Mouse (Mus musculus): ENCODE results near the gene Ascc2. TPM values are rescaled to one million over a fixed set of nuclear protein-coding genes. Genes with fewer than 3 reads are reported as not detected.
A peak's percentile ranks its signal among the peaks of the same experiment; 100 is the strongest.
"Not testable (repeated sequence)": the region's sequence is repeated elsewhere in the genome, so short reads cannot be mapped to it uniquely, and the experiment has no call there.

The Ascc2 gene
- polyA plus RNA-seq, 1 experiment from 2014 or later: 32.6 TPM

DNA sequence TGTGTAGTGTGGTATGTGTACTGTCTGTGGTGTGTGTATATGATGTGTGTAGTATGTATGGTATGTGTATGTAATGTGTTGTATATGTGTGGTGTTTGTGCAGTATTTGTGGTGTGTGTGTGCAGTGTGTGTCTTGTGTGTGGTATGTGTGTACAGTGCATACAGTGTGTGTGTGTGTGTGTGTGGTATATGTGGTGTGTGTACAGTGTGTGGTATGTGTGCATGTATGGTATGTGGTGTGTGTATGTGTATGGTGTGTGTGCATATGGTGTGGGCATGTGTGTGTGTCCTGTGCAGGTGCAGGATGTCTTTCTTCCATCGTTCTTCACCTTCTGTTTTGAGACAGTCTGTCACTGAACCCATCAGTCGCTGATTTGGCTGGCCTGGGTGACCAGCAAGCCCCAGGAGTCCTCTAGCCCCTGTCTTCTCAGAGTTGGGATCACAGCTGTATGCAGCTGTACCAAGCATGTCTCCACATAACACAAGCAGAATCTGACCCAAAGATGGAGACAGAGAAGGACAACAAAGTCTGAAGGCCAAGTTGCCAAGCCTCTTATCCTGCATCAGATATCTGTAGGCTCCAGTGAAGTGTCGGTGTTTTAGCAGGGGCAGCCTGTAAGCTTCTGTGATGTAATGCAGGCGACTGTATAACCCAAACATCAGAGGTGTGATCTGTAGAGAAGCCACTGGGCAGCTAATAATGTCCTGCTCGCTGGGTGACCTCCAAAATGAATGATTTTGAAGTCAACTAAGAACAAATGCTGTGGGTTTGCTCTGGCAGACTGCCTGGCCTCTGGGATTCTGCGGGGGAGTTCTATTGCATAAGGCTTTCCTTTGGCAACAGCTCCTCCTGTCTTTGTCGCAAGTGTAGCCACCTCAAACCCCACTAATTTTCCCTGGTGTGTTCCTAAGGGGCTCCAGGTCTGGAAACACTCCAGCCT is 59.8 kb downstream of the Ascc2 start:
- ChIA-PET POLR2A (interaction anchor here (0.6 to 1.0 kb wide), 3 partner anchors 13 to 278 kb away, joined by 3 to 4 read pairs (median 3); no protein-coding TSS in a partner anchor), CTCF (interaction anchor here (0.7 to 1.4 kb wide), 6 partner anchors 8 to 265 kb away, joined by 3 to 4 read pairs (median 3); no protein-coding TSS in a partner anchor)
- in situ Hi-C loops (cut with MboI; ENCODE audit: low pct_unique_long_range_greater_than_20kb): no loop called here
- H3K27me3 ChIP-seq: no peaks in the 10 kb centered on the region
- ATAC-seq (peak; percentile 31), DNase-seq (ENCODE audit: low read depth, low spot score) (no peak)
- peak; percentile 83 for TF ChIP-seq CTCF (IDR thresholded peaks at IDR 0.05)

DNA sequence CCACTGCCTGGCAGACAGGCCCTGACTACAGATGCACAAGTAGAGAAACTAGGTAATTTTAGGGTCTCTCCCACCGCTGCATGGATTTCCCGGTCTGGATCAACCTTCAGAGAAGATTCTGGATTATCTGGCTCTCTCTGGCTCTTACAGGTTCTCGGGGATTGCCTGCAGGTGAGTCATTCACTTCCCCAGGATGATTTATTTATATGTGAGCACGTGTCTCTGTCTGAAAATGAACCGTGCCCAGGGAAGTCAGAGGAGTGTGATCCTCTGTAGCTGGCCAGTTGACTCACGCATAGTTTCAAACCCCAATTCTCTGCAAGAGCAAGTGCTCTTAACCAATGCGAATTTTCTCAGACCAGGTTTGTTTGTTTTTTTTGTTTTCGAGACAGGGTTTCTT is 63.2 kb downstream of the Ascc2 start:
- no peaks in the 10 kb centered on the region for H3K27me3 ChIP-seq
- ATAC-seq (peak; percentile 55), DNase-seq (ENCODE audit: low read depth, low spot score) (peak; percentile 80)
- no peak for TF ChIP-seq CTCF (IDR thresholded peaks at IDR 0.05)
- CTCF ChIA-PET: no interaction called here
- in situ Hi-C loops (cut with MboI; ENCODE audit: low pct_unique_long_range_greater_than_20kb): loop anchor here (5.0 kb wide), 1 partner anchor 263 kb away; no protein-coding TSS in a partner anchor
- POLR2A ChIA-PET: no interaction called here

DNA sequence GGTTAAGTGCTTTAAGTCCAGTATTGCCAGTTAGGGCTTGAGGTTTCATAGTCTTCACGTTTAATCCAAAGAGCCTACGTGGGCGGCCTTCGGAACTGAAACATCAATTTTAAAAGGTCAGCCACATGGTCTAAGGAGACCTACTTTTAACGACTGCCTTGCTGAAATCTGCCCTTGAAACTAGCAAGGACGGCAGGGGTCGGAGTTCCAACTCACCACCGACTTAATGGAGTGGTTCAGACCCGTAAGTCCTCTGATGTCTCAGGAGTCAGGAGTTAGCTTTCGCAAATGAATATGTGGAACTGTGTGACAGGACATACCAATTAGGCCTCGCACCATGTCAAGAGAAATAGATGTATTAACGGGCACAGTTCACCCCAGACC is 66.1 kb downstream of the Ascc2 start:
- H3K27me3 ChIP-seq: no peaks in the 10 kb centered on the region
- in situ Hi-C loops (cut with MboI; ENCODE audit: low pct_unique_long_range_greater_than_20kb): loop anchor here (5.0 kb wide), 1 partner anchor 266 kb away; no protein-coding TSS in a partner anchor
- ChIA-PET CTCF (interaction anchor here (1.3 kb wide), 1 partner anchor 69 kb away, joined by 3 read pairs; no protein-coding TSS in a partner anchor), POLR2A (interaction anchor here (1.1 kb wide), 1 partner anchor 59 kb away, joined by 4 read pairs; no protein-coding TSS in a partner anchor)
- DNase-seq (ENCODE audit: low read depth, low spot score) (no peak), ATAC-seq (no peak)
- no peak for TF ChIP-seq CTCF (IDR thresholded peaks at IDR 0.05)

GRCm38 (mm10) chr11:4704072-4704964 is 66.8 kb downstream of the Ascc2 start, which contains the start of the genes Uqcr10 and Zmat5:
Gene Uqcr10 (minus strand): TSS chr11:4704342.
Gene Zmat5 (plus strand): TSS chr11:4704678.
- DNase-seq (ENCODE audit: low read depth, low spot score): peak; percentile 83
- TF ChIP-seq CTCF (IDR thresholded peaks at IDR 0.05): no peak
- CTCF ChIA-PET: no interaction called here
- peak; percentile 77 for ATAC-seq
- in situ Hi-C loops (cut with MboI; ENCODE audit: low pct_unique_long_range_greater_than_20kb): loop anchor here (5.0 kb wide), 1 partner anchor 267 kb away; no protein-coding TSS in a partner anchor
- no peaks in the 10 kb centered on the region for H3K27me3 ChIP-seq
- POLR2A ChIA-PET: interaction anchor here (0.8 kb wide), 1 partner anchor 11 kb away, joined by 3 read pairs; no protein-coding TSS in a partner anchor

- DNase-seq (ENCODE audit: low read depth, low spot score): no peak
- H3K27me3 ChIP-seq: no peaks in the 10 kb centered on the region
- CTCF ChIA-PET: no interaction called here
- no peak for TF ChIP-seq CTCF (IDR thresholded peaks at IDR 0.05)
- POLR2A ChIA-PET: interaction anchor here (0.8 kb wide), 1 partner anchor 10 kb away, joined by 3 read pairs; no protein-coding TSS in a partner anchor
- in situ Hi-C loops (cut with MboI; ENCODE audit: low pct_unique_long_range_greater_than_20kb): no loop called here
- ATAC-seq: no peak
Measured at GRCm38 (mm10) chr11:4705178-4705577, 67.6 kb downstream of the Ascc2 start.

GRCm38 (mm10) chr11:4710188-4710587 is 72.6 kb downstream of the Ascc2 start:
- in situ Hi-C loops (cut with MboI; ENCODE audit: low pct_unique_long_range_greater_than_20kb); ATAC-seq; DNase-seq (ENCODE audit: low read depth, low spot score); H3K27me3 ChIP-seq; CTCF ChIA-PET: not testable (repeated sequence)
- POLR2A ChIA-PET: interaction anchor here (1.1 kb wide), 1 partner anchor 13 kb away, joined by 4 read pairs; no protein-coding TSS in a partner anchor

DNA sequence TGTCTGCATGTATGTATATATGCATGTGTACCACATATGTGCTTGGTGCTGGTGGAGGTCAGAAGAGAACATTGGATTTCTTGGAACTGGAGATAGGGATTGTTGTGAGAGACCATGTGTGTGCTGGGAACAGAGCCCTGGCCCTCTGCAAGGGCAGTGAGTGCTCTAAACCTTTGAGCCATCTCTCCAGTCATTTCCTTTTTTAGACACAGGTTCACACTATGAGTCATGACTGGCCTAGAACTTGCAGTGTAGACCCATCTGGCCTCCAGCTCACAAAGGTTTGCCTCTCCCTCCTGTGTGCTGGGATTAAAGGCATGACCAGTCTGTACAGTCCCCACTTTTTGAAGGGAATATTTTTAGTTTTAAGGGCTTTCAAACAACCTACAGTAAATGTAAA is 75.3 kb downstream of the Ascc2 start:
- ATAC-seq: no peak
- TF ChIP-seq CTCF (IDR thresholded peaks at IDR 0.05): no peak
- no peaks in the 10 kb centered on the region for H3K27me3 ChIP-seq
- CTCF ChIA-PET: no interaction called here
- no peak for DNase-seq (ENCODE audit: low read depth, low spot score)
- POLR2A ChIA-PET: interaction anchor here (0.6 kb wide), 1 partner anchor 807 kb away, joined by 4 read pairs; no protein-coding TSS in a partner anchor
- in situ Hi-C loops (cut with MboI; ENCODE audit: low pct_unique_long_range_greater_than_20kb): no loop called here

DNA sequence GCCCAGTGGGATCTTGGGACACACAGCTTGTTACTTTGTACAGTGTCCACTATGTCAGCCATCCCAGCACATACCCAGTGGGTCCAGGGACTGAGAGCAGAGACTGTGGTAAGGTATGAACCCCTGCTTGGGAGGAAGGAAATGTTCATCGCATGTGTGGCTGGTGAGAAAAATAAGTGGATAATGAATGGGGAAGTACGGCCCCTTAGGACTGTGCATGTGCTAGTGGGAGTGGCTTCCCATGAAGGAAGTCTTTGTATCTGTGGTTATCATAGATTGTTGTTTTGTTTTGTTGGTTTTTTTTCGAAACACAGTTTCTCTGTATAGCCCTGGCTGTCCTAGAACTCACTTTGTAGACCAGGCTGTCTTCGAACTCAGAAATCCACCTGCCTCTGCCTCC is 77.2 kb downstream of the Ascc2 start:
- ATAC-seq: no peak
- in situ Hi-C loops (cut with MboI; ENCODE audit: low pct_unique_long_range_greater_than_20kb): no loop called here
- POLR2A ChIA-PET: interaction anchor here (1.0 kb wide), 1 partner anchor 10 kb away, joined by 3 read pairs; the partner anchor contains the start of gene Zmat5
- no peak for DNase-seq (ENCODE audit: low read depth, low spot score)
- TF ChIP-seq CTCF (IDR thresholded peaks at IDR 0.05): no peak
- no peaks in the 10 kb centered on the region for H3K27me3 ChIP-seq
- CTCF ChIA-PET: no interaction called here

- ChIA-PET CTCF (no interaction called here), POLR2A (interaction anchor here (1.0 kb wide), 1 partner anchor 11 kb away, joined by 3 read pairs; the partner anchor contains the start of gene Zmat5)
- TF ChIP-seq CTCF (IDR thresholded peaks at IDR 0.05): no peak
- ATAC-seq (no peak), DNase-seq (ENCODE audit: low read depth, low spot score) (no peak)
- in situ Hi-C loops (cut with MboI; ENCODE audit: low pct_unique_long_range_greater_than_20kb): no loop called here
- H3K27me3 ChIP-seq: no peaks in the 10 kb centered on the region
Measured at GRCm38 (mm10) chr11:4715596-4715995, 78.0 kb downstream of the Ascc2 start.
